In genomic region chr1:39941237-39942179, GRCm38 (mm10) we compare ENCODE assay signal across 8 mouse cellular contexts. TPM values are rescaled to one million over a fixed set of nuclear protein-coding genes. Genes with fewer than 3 reads are reported as not detected.
DNase-seq lines count a peak whose midpoint lies in the region; ATAC-seq and TF ChIP-seq lines count a peak whose summit lies in the region.

No protein-coding gene starts in this region.

- H3K9ac ChIP-seq in limb, embryonic 15.5 days, result no peak overlapping the region

- H3K36me3 ChIP-seq in kidney, adult 2 months (ENCODE audit: control insufficient read depth, insufficient read depth, low read length), result no peaks in the 10 kb centered on the region
- H3K36me3 ChIP-seq in limb, embryonic 15.5 days, result no peaks in the 10 kb centered on the region

- H3K4me2 ChIP-seq in limb, embryonic 15.5 days, result no peak overlapping the region

- no peak for TF ChIP-seq CTCF in kidney, adult 2 months (conservative IDR thresholded peaks at IDR 0.05; ENCODE audit: insufficient read depth, insufficient read length, low read depth, low read length)

- ATAC-seq in limb, embryonic 15.5 days (ENCODE audit: insufficient number of reproducible peaks, low FRiP score, low TSS enrichment, low read depth), result no peak

- H3K27me3 ChIP-seq in kidney, adult 2 months (replicated peaks; ENCODE audit: control insufficient read depth, insufficient read depth, low read length), result no peaks in the 10 kb centered on the region
- no peaks in the 10 kb centered on the region for H3K27me3 ChIP-seq in limb, embryonic 15.5 days

- H3K27ac ChIP-seq in kidney, adult 2 months (ENCODE audit: insufficient read depth, low read depth, low read length), result 0 out of 2 replicates have a peak overlapping the region, but pooled peaks have one; percentile 16
- peak overlapping the region; percentile 75 for H3K27ac ChIP-seq in limb, embryonic 15.5 days

- intact Hi-C loops in left cerebral cortex, postnatal 10 days (cut with DNase I), result loop anchor here (5.0 kb wide), 1 partner anchor 36 kb away; no protein-coding TSS in a partner anchor

- H3K9me3 ChIP-seq in limb, embryonic 15.5 days, result no peaks in the 10 kb centered on the region

- no peak for TF ChIP-seq POLR2A in kidney, adult 2 months (IDR thresholded peaks at IDR 0.05; ENCODE audit: low read depth, low read length)

- no peak overlapping the region for H3K4me3 ChIP-seq in kidney, adult 2 months (ENCODE audit: insufficient read depth, low read depth, low read length)
- no peak overlapping the region for H3K4me3 ChIP-seq in limb, embryonic 15.5 days

- peaks cover 15% of the 10 kb centered on the region for H3K4me1 ChIP-seq in kidney, adult 2 months (ENCODE audit: control insufficient read depth, insufficient read depth, low read length)
- peaks cover 83% of the 10 kb centered on the region for H3K4me1 ChIP-seq in limb, embryonic 15.5 days

- no peak for DNase-seq in kidney, adult 2 months
- no peak for DNase-seq in kidney, adult 9 months
- DNase-seq in adrenal gland, adult 8-10 months, result peak; percentile 64
- DNase-seq in cerebellum, adult 9-11 months, result peak; percentile 79
- DNase-seq in spleen, postnatal 14 days (ENCODE audit: low spot score in 2 of 2), result no peak
- DNase-seq in left cerebral cortex, postnatal 10 days (ENCODE audit: extremely low spot score in 1 of 2, low spot score in 2 of 2), result no peak
- no peak for DNase-seq in lung, adult 18-20 months

- 61% methylated on average over 10 of the region's 10 CpGs for WGBS in kidney, adult 2 months
- WGBS in limb, embryonic 15.5 days, result 67% methylated on average over 10 of the region's 10 CpGs

RNA-seq across cellular contexts. Expression of gene Map4k4, which starts 40.8 kb away (rescaled TPM):
- 28.3 and 29.2 TPM in 2 replicates for polyA plus RNA-seq in kidney, adult 2 months (2012; rRNA removed)
- total RNA-seq in adrenal gland, adult 8-10 months (2022), result 100 to 1,000 TPM in 2 of 4 experiments, 10 to 100 TPM in 2; 80.9 to 123 (median 104) TPM
- 29.5 and 32.7 TPM in 2 replicates for polyA plus RNA-seq in limb, embryonic 15.5 days (2015; fragmentation: Nextera tagmentation; extraction: Ambion mirVana)
- 100 to 1,000 TPM; 181 to 198 TPM for total RNA-seq in left cerebral cortex, postnatal 10 days (2021)

Comparison
In these comparisons a context has a peak if more than half of its experiments do, and no peak if none do; other contexts are left out.
1. DNase-seq: peak in adrenal gland, adult 8-10 months (single experiment) and cerebellum, adult 9-11 months (single experiment); none in kidney, adult 2 months (single experiment), kidney, adult 9 months (single experiment), spleen, postnatal 14 days (0 of 2), left cerebral cortex, postnatal 10 days (0 of 2) and lung, adult 18-20 months (0 of 2).